Mouse (Mus musculus): ENCODE results near the gene Rbfox1.

- TF ChIP-seq CTCF (IDR thresholded peaks at IDR 0.05; ENCODE audit: insufficient read depth, low read depth, low read length), result no peak
- TF ChIP-seq POLR2A (IDR thresholded peaks at IDR 0.05; ENCODE audit: insufficient read depth, low read depth, low read length), result no peak
Measured at GRCm38 (mm10) chr16:6349381-6349780, 464.2 kb downstream of the Rbfox1 start.

Data from olfactory bulb, adult 2 months (tissue).